Mouse (Mus musculus) lung, postnatal 0 days (tissue): Measurements from ENCODE around the gene Raf1. TPM values are rescaled to one million over a fixed set of nuclear protein-coding genes. Genes with fewer than 3 reads are reported as not detected.

Experiments used
- ATAC-seq: fragments of 200-750 bp; cut with Nextera tagmentation; 2 replicates; pipeline ENCODE4 v1.8.0; 2017; ENCODE audit warnings: moderate library complexity
- DNase-seq: peaks from one replicate; pipeline ENCODE4 v3.0.0-alpha.2; 2016; ENCODE audit warnings: low spot score
- H3K27ac ChIP-seq: fragments of 300-500 bp; sonication (generic); 2 replicates; pipeline ENCODE4 v1.5.1; 2014; ENCODE audit warnings: antibody characterized with exemption, mild to moderate bottlenecking, low read length, mixed read lengths
- H3K27me3 ChIP-seq: fragments of 300-500 bp; sonication (generic); replicated peaks from 2 replicates; pipeline ENCODE4 v1.6.1; 2014; ENCODE audit warnings: low read length, mixed read lengths; ENCODE audit not compliant: insufficient read depth
- H3K36me3 ChIP-seq: fragments of 300-500 bp; sonication (generic); 2 replicates; pipeline ENCODE4 v1.6.1; 2014; ENCODE audit warnings: low read length, mixed read lengths; ENCODE audit not compliant: insufficient read depth
- H3K4me1 ChIP-seq: fragments of 300-500 bp; sonication (generic); 2 replicates; pipeline ENCODE4 v1.6.1; 2014; ENCODE audit warnings: antibody characterized with exemption, low read depth, low read length, mixed read lengths; ENCODE audit not compliant: insufficient read depth
- H3K4me2 ChIP-seq: fragments of 300-500 bp; sonication (generic); replicated peaks from 2 replicates; pipeline ENCODE4 v1.6.1; 2014; ENCODE audit warnings: low read depth, mild to moderate bottlenecking, low read length, moderate library complexity, mixed read lengths
- H3K4me3 ChIP-seq: fragments of 300-500 bp; sonication (generic); 2 replicates; pipeline ENCODE4 v1.5.1; 2014; ENCODE audit warnings: low read depth, low read length
- H3K9ac ChIP-seq: fragments of 300-500 bp; sonication (generic); replicated peaks from 2 replicates; pipeline ENCODE4 v1.6.1; 2014; ENCODE audit warnings: low read depth, mild to moderate bottlenecking
- H3K9me3 ChIP-seq: fragments of 300-500 bp; sonication (generic); 2 replicates; pipeline ENCODE4 v1.6.1; 2016; ENCODE audit warnings: low read length, mixed read lengths
- CTCF ChIP-seq: IDR thresholded peaks from 2 replicates; pipeline ENCODE4 v1.5.1; 2016; ENCODE audit warnings: antibody characterized with exemption, mild to moderate bottlenecking
- EP300 ChIP-seq: IDR thresholded peaks from 2 replicates; pipeline ENCODE4 v1.6.1; 2016; ENCODE audit warnings: antibody characterized with exemption, mild to moderate bottlenecking, control low read depth
- WGBS: fragments of 180-500 bp; shearing (Covaris S2); extraction: QIAGEN DNeasy Blood & Tissue Kit; methylation state at CpG from one replicate; pipeline ENCODE4 v1.1.7; 2014; 5-methylcytosine and 5-hydroxymethylcytosine counted together
- polyA plus RNA-seq: library from polyadenylated mRNA; unstranded; fragments of >200 nt; fragmentation: Nextera tagmentation; extraction: Ambion mirVana; gene quantifications from 2 replicates; pipeline ENCODE4 v1.2.1, GENCODE M21; 2015

The Raf1 gene
- polyA plus RNA-seq, 1 experiment from 2014 or later = 58.9 TPM

- WGBS = 62% methylated on average over 6 of the region's 6 CpGs
- ATAC-seq (no peak), DNase-seq (no peak)
- H3K4me1 ChIP-seq = no peaks in the 10 kb centered on the region
- H3K27ac ChIP-seq = no peak overlapping the region
- TF ChIP-seq CTCF = no peak
- no peaks in the 10 kb centered on the region for H3K27me3 ChIP-seq
- H3K4me3 ChIP-seq = no peak overlapping the region
- no peaks in the 10 kb centered on the region for H3K9me3 ChIP-seq
- H3K36me3 ChIP-seq = no peaks in the 10 kb centered on the region
- H3K4me2 ChIP-seq = no peak overlapping the region
- H3K9ac ChIP-seq = no peak overlapping the region
These were observed 92.9 kb downstream of the Raf1 start for GRCm38 (mm10) chr6:115583430-115584125.

DNA sequence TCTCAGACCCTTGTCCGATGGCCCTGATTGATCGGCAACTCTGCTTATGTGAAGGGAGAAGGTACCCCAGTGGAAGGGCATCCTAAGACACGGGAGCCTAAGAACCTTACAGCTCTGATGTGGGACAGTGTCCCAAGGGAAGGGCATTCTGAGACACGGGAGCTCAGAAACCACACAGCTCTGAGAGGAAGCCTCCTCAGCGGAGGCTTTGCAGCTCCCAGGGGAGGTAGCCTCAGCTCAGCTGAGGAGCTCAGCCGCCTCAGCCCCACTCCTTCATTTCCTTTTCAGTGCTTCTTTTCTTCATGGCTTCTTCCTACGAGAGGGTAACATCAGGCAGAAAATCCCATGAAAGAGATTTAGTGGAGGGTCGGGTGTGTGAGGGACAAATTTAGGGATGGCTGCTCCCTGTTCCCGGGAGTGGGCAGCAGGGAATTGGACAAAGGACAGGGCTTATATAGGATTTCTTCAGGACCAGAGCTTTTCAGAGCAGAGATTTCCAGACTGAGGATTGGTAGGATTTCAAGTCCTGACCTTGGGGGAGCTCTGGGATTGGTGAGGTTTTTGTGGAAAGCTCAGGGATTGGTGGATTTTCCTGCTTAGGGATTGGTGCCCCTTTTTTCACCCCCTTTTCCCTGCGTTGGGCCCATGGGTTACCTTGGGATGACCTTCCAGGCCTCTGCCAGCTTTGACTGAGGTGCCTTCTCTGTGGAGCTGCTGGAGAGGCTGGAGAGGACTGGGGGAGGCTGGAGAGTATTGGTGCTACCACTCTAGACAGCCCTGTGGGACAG, 93.9 kb downstream of the Raf1 start:
- ATAC-seq = no peak
- H3K4me1 ChIP-seq = no peaks in the 10 kb centered on the region
- no peak overlapping the region for H3K4me2 ChIP-seq
- H3K9ac ChIP-seq = no peak overlapping the region
- TF ChIP-seq CTCF = no peak
- TF ChIP-seq EP300 = no peak
- 76% methylated on average over 10 of the region's 10 CpGs for WGBS
- H3K27ac ChIP-seq = no peak overlapping the region
- H3K9me3 ChIP-seq = no peaks in the 10 kb centered on the region
- H3K36me3 ChIP-seq = 0 out of 2 replicates have a peak, but pooled peaks cover under 1% of the 10 kb centered on the region
- no peak overlapping the region for H3K4me3 ChIP-seq
- no peak for DNase-seq
- no peaks in the 10 kb centered on the region for H3K27me3 ChIP-seq

DNA sequence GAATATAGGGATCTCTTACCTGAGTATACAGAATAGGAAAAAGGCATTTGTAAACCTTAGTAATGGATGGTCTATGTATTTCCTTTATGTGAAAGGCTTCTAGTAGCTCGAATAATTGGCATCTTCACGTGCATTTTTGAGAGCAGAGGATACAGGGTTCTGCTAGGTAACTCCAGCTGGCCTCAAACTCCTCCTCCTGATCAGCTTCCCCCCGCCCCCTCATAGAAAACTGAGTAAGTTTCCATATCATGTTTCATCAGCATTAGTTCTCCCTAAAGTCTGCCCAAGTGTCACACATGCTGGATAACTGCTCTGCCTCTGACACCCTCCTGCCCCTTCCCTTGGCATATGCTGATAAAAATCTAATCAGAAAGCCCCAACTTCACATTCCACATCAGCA, 95.6 kb downstream of the Raf1 start:
- no peak overlapping the region for H3K27ac ChIP-seq
- H3K9me3 ChIP-seq = no peaks in the 10 kb centered on the region
- 0 out of 2 replicates have a peak, but pooled peaks cover 3% of the 10 kb centered on the region for H3K36me3 ChIP-seq
- no peak overlapping the region for H3K4me3 ChIP-seq
- no peak for DNase-seq
- no peaks in the 10 kb centered on the region for H3K27me3 ChIP-seq
- WGBS = 85% methylated on average over 3 of the region's 3 CpGs
- TF ChIP-seq EP300 = no peak
- no peak for TF ChIP-seq CTCF
- H3K4me1 ChIP-seq = no peaks in the 10 kb centered on the region
- ATAC-seq = no peak
- H3K4me2 ChIP-seq = no peak overlapping the region
- H3K9ac ChIP-seq = no peak overlapping the region

DNA sequence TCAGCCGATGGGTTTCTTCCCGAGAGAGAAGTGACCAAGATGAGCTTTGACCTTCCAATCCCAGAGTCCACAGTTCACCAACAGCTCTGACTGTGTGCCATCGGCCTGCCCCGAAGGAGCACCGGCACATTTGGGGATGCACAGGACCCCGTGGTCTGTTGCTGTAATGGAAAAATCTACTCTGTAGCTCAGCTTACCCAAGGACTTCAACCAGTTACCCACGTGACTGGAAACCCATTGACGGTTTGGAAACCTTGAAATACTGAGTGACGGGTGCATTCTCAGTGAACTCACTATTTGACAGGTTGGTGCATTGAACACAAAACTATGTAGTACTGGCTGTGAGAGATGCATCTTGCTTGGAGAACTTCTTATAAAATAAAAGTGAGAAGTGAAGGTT, 98.5 kb downstream of the Raf1 start:
- H3K27me3 ChIP-seq = no peaks in the 10 kb centered on the region
- no peak overlapping the region for H3K27ac ChIP-seq
- no peak for TF ChIP-seq CTCF
- no peak for TF ChIP-seq EP300
- no peak overlapping the region for H3K4me3 ChIP-seq
- 91% methylated on average over 9 of the region's 9 CpGs for WGBS
- H3K4me2 ChIP-seq = no peak overlapping the region
- no peaks in the 10 kb centered on the region for H3K4me1 ChIP-seq
- DNase-seq = no peak
- no peak for ATAC-seq
- H3K9ac ChIP-seq = no peak overlapping the region
- H3K36me3 ChIP-seq = 0 out of 2 replicates have a peak, but pooled peaks cover 3% of the 10 kb centered on the region
- H3K9me3 ChIP-seq = no peaks in the 10 kb centered on the region

DNA sequence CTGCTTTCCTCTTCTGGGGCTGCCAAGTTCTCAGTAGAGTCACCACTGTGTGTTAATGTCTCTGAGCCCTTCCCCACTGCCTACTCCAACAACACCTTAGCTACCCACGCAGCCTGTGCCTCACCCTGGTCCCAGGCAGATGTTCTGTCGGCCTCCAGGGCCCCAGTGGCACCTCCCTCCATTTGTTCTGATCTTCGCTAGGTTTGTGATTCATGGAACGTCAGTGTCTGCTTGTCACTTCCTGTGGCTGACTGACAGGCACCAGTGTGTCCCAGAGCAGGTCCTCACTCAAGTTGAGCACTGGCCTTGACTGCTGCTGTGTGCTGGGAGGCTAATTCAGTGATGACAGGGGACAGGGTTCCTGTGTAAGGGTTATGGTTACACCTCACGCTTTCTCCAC, 99.0 kb downstream of the Raf1 start:
- H3K9ac ChIP-seq = no peak overlapping the region
- ATAC-seq (no peak), DNase-seq (no peak)
- H3K4me2 ChIP-seq = no peak overlapping the region
- no peaks in the 10 kb centered on the region for H3K27me3 ChIP-seq
- 78% methylated on average over 5 of the region's 5 CpGs for WGBS
- H3K4me3 ChIP-seq = no peak overlapping the region
- H3K27ac ChIP-seq = no peak overlapping the region
- 0 out of 2 replicates have a peak, but pooled peaks cover 3% of the 10 kb centered on the region for H3K36me3 ChIP-seq
- H3K9me3 ChIP-seq = no peaks in the 10 kb centered on the region
- TF ChIP-seq EP300 = no peak
- TF ChIP-seq CTCF = no peak
- H3K4me1 ChIP-seq = no peaks in the 10 kb centered on the region

DNA sequence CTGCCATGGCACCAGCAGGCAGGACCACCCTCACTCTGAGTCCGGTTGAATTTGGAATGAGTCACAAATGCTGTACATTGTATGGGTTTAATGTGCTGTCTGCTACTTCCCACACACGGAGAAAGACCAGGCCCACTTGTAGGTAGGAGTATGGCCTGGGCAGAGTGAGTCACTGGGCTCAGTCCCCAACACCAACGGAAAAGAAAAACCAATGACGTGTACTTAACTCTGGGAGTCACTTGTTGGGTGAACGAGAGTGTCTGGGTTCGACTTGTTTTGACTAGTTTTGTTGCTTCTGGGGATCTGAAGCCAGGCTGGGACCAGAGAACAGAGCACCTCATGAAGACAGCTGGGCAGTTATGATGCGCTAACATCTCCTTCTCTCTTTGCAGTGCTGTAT, 102.3 kb downstream of the Raf1 start:
- no peaks in the 10 kb centered on the region for H3K27me3 ChIP-seq
- H3K4me1 ChIP-seq = no peaks in the 10 kb centered on the region
- no peak overlapping the region for H3K27ac ChIP-seq
- 0 out of 2 replicates have a peak, but pooled peaks cover 3% of the 10 kb centered on the region for H3K36me3 ChIP-seq
- H3K4me3 ChIP-seq = no peak overlapping the region
- DNase-seq (no peak), ATAC-seq (no peak)
- no peak overlapping the region for H3K4me2 ChIP-seq
- no peaks in the 10 kb centered on the region for H3K9me3 ChIP-seq
- 85% methylated on average over 7 of the region's 7 CpGs for WGBS
- no peak for TF ChIP-seq CTCF
- no peak for TF ChIP-seq EP300
- H3K9ac ChIP-seq = no peak overlapping the region

Other genes with a start within 250 kb of the Raf1 start
- 8.7 and 9.6 TPM in 2 replicates for gene Tsen2, start 132.0 kb downstream of the Raf1 start, polyA plus RNA-seq
- gene Mkrn2os, start 84.1 kb downstream of the Raf1 start, polyA plus RNA-seq = 0.46 and 0.58 TPM in 2 replicates
- 18.8 and 21.3 TPM in 2 replicates for gene Mkrn2, start 74.7 kb downstream of the Raf1 start, polyA plus RNA-seq
- gene Tmem40, start 85.8 kb upstream of the Raf1 start, polyA plus RNA-seq = 4.9 and 5.5 TPM in 2 replicates
- 2.5 and 3.0 TPM in 2 replicates for gene Cand2, start 97.9 kb upstream of the Raf1 start, polyA plus RNA-seq
- 1,730 and 1,790 TPM in 2 replicates for gene Rpl32, start 132.1 kb upstream of the Raf1 start, polyA plus RNA-seq
- gene Efcab12, start 161.8 kb upstream of the Raf1 start, polyA plus RNA-seq = 1.5 and 2.0 TPM in 2 replicates
- gene Mbd4, start 176.7 kb upstream of the Raf1 start, polyA plus RNA-seq = 4.5 and 6.7 TPM in 2 replicates
- gene Ift122, start 176.8 kb upstream of the Raf1 start, polyA plus RNA-seq = 8.3 and 10.4 TPM in 2 replicates